Mouse (Mus musculus): ENCODE data around the gene Cep70. TPM values are rescaled to one million over a fixed set of nuclear protein-coding genes. Genes with fewer than 3 reads are reported as not detected.

Gene Cep70
- total RNA-seq (2022), result 10 to 100 TPM; 23.9 to 26.4 (median 25.6) TPM

DNA sequence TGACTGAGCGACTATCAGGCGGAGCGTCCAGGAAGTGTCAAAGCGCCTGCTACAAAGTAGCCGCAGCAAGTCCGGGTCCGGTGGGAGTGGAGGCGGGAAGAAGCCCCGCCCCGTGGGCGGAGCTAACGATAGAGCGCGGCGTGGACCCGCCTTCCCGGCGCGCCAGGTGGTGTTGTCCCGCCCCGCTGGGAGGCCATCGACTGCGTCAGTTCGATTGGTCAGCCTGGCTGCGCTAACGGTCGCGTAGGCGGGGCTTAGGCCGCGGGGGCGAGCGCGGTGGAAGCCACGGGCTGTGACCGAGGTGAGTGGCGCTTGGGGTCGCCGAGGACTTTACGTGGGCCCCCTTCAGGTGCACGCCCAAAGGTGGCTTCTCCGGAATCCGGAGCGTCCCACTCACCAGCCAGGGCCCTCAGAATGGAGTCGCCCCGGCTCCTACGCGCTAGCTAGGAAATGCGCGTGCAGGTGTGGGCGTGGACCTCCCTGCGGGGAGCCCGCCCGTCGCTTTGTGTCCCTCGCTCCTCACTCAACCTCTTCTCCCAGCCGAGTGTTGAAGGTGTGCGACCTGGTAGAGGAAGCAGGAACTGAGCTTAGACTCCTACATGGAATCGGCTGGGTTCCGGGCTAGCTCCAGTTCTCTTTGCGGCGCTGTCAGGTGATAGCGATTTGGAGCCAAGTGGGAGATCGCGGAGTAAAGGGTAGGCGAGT lies at the start of gene Cep70:
Cep70 (plus strand) TSS at position 178 of the 705 bp plus-strand sequence.
- DNase-seq (ENCODE audit: low spot score in 2 of 2), result peak; percentile 89 to 95

DNA sequence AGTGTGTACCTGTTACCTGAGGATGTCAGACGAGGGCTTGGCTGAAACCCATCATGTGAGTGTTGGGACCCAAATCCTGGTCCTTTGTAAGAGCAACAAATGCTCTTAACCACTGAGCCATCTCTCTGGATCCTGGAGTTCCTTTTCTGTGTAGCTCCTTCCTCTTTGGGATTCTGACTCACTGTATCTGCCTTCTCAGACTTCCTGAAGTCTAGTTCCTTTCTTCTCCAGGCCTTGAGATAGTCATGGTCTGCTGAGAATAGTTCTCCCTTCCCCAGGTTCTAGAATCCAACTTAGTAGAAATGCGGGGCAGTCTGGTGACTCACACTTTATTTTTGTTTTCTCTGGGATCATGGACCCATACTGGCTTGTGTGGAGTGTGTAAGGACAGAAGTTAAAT lies 30.5 kb upstream of the Cep70 start:
- no peak for DNase-seq (ENCODE audit: low spot score in 2 of 2)

- no peak for DNase-seq (ENCODE audit: low spot score in 2 of 2)
Measured at GRCm38 (mm10) chr9:99216182-99216581, 27.0 kb upstream of the Cep70 start.

DNA sequence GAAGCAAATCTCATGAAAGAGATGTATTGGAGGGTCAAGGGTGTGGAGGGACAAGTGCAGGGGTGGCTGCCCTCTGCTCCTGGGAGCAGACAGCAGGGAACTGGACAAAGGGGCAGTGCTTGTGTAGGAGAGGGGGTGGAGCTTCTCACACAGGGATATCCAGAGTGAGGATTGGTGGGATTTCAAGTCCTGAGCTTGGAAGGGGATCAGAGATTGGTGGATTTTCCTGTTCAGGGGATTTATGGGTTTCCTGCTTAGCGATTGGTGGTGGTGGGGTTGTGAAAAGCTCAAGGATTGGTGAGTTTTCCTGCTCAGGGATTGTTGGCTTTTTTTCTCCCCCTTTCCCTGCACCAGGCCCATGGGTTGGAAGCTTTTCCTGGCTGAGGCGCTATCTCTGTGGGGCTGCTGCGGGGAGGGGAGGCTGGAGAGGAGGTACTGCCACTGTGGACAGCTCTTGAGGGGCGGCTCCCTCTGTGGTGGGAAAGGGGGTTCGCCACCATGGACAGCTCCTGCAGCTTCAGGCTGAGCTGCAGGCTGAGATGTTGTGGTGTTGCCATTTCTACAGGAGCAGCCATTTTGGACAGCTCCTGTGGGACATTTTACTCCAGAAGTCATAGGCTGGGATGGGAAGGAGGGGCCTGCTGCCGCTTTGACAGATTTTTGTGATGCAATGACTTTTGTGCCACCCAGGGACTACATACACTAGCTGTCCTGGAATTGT lies 25.0 kb upstream of the Cep70 start:
- no peak for DNase-seq (ENCODE audit: low spot score in 2 of 2)

DNA sequence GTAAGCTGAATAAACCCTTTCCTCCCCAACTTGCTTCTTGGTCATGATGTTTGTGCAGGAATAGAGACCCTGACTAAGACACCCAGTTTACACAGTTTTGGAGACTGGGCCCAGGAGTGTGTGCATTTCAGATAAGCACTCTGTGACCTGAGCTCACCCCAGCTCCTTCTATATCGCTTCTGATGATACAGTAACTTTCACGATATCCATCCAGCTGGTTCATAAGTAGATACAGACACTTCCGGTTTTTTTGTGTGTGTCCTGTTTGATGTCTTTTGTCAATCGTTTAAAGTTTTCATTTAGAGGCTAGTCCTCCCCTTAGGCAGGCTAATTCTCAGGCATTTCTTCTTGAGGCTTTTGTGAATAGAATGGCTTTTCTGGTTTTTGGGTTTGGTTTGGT lies 21.5 kb upstream of the Cep70 start:
- no peak for DNase-seq (ENCODE audit: low spot score in 2 of 2)

DNA sequence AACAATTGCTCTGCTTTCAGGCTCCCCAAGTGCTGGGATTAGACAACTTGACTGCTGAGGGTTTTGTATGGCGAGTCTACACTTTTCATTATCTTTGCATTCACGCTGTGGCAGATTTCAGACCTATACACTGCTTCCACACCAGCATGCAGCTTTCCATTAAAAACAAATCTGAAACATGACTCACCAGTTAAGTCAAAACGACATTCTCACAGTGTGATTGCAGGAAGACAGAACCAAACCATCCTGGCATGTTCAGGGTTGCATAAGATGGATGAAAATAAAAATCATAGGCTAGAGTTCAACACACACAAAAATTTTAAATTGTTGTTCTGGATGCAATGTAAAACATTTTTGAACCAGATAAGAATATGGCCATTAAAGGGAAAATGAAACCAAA lies 18.6 kb upstream of the Cep70 start:
- DNase-seq (ENCODE audit: low spot score in 2 of 2), result no peak

- no peak for DNase-seq (ENCODE audit: low spot score in 2 of 2)
Measured at GRCm38 (mm10) chr9:99229450-99229849, 13.7 kb upstream of the Cep70 start.

DNA sequence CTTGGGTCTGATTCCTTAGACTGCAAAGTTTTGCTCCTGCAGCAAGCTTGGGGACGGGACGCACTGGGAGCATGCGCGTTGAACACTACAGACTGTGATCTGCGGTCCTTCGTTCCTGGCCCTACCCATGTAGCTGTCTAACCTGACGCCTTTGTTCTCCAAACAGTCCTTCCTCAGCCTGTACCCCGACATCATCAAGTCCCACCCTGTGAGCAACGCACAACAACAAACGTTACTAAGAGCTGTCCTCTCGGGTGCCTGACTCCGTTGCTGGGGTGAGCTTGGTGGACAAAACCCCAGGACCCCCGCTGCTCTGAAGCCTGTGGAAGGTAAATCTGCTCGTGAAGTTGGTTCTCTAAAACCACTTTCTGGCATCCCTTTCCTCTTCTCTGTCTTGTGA lies 6.0 kb upstream of the Cep70 start, which contains the start of gene Faiml:
Faiml (minus strand) TSS at position 101 of the 400 bp plus-strand sequence.
- no peak for DNase-seq (ENCODE audit: low spot score in 2 of 2)

DNA sequence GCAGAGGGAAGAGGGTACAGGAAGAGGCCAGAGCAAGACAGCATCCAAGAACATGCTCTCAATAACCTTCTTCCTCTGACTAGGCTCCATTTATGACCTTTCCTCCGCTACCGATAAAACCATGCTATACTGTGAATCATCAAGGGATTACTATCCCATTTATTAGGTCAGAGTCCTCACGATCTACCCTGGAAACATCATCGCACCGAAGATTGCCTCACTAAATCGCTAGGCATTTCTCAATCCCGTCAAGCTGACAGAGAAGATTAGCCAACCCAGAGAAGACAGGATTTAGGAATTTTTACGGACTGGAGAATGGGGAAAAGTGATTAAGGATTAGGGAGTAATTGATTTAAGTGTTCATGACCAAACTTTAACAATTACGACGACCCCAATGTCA lies 4.9 kb upstream of the Cep70 start:
- DNase-seq (ENCODE audit: low spot score in 2 of 2), result no peak

DNA sequence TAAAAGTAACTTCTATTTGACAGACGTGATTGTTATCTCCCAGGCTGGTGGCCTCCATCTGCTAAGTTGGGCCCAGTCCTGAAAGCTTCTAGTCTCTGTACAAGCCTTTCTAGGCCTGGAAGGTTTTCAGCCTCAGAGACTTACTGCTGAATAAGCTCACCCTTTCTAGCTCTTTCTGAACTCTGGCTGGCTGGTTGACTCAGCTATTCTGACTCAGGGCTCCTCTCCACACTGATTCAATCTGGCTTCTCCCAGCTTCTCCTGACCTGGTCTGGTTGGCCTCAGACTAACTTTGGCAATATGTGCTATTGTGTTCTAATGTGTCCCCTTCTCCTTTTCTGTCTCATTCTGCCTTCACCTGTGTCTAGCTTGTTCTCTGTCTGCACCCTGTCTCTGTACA lies 3.9 kb upstream of the Cep70 start:
- DNase-seq (ENCODE audit: low spot score in 2 of 2), result no peak

GRCm38 (mm10) chr9:99240571-99240970 lies 2.6 kb upstream of the Cep70 start:
- DNase-seq (ENCODE audit: low spot score in 2 of 2), result no peak

GRCm38 (mm10) chr9:99242035-99242434 lies 1.1 kb upstream of the Cep70 start:
- DNase-seq (ENCODE audit: low spot score in 2 of 2), result peak in 1 of 2 experiments; percentile 30

DNA sequence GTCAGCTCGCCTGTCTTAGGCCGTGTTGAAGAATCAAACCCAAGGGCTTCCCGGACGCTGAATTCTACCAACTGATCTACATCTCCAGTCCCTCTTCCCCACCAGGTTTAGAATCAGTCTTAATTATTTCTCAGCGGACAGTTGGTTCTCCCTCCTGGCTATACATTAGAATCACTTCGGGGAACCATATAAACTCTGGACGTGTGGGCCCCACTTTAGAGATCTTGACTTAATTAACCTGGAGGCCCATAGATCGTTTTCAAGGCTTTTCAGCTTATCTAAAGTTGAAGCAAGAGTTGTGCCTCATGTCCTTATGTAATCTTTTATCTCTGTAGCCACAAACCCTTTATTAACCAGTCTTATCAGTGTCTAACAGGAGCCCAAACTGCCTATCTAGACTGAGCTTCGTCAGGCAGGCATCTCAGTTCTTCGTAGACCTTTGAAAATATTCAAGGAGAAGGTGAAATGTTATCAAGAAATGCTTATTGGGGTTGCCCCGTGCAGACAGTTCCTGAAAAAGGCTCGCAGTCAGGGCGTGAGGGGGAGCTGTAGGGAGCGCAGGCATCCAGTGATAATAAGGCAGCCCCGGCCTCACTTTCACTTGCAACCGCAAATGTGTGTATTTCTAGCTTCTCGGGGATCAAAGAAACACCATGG lies 506 bp upstream of the Cep70 start:
- no peak for DNase-seq (ENCODE audit: low spot score in 2 of 2)

GRCm38 (mm10) chr9:99243895-99244293 lies 727 bp downstream of the Cep70 start:
- DNase-seq (ENCODE audit: low spot score in 2 of 2), result no peak

- DNase-seq (ENCODE audit: low spot score in 2 of 2), result no peak
Measured at GRCm38 (mm10) chr9:99248304-99248703, 5.1 kb downstream of the Cep70 start.

GRCm38 (mm10) chr9:99248906-99249305 lies 5.7 kb downstream of the Cep70 start:
- DNase-seq (ENCODE audit: low spot score in 2 of 2), result no peak

DNA sequence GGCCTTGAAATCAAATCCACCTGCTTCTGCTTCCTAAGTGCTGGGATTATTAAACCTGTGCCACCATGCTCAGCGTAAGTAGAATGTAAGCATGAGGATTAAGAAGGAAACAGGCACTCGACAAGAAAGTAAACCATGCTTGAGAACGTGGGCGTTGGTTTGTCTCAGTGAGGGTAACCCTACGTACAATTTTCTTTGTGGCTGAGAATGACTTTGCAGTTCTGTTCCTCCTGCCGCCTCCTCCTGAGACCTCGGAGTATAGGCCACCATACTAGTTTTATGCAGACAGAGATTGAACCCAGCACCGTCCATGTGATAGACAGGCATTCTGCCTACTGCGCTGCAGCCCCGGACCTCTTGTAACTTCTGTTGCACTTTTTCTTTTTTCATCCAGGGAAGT lies 10.7 kb downstream of the Cep70 start:
- no peak for DNase-seq (ENCODE audit: low spot score in 2 of 2)

DNA sequence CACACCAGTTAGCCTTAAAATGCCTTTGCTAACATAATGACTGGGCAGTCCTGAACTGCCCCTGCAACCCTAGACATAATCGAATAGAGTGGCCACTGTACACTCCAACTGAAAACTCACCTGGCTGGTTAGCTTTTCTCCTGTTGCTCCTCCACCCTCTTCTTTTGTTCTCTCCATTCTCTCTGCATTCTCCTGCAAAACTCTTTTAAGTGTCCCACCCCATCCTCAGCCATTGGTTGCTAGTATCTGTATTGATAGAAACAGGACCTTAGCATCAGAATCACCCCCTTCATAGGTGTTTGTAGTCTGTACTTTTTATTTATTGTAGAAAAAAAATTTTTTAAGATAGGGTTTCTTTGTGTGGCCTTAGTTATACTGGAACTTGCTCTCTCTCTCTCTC lies 13.0 kb downstream of the Cep70 start:
- DNase-seq (ENCODE audit: low spot score in 2 of 2), result no peak

- DNase-seq (ENCODE audit: low spot score in 2 of 2), result no peak
Measured at GRCm38 (mm10) chr9:99256821-99257220, 13.7 kb downstream of the Cep70 start.

DNA sequence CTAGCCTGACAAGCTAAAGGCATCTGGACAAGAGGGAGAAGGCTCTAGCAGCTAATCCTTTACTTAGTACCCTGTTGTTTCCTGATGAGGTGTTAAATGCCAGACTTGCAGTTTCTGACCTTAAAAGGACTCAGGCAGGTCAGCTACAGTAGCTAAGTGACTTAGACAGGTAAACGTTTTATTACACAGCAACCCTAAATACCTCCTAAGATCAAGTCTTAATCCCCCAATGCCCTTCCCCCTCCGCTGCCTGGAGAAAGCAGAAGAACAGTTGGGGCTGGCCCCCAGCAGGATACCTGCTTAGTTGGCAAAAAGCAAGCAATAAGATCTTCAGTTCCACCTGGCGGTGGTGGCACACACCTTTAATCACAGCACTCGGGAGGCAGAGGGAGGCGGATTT lies 15.7 kb downstream of the Cep70 start:
- DNase-seq (ENCODE audit: low spot score in 2 of 2), result no peak

- DNase-seq (ENCODE audit: low spot score in 2 of 2), result no peak
Measured at GRCm38 (mm10) chr9:99304296-99304695, 61.1 kb downstream of the Cep70 start.

DNA sequence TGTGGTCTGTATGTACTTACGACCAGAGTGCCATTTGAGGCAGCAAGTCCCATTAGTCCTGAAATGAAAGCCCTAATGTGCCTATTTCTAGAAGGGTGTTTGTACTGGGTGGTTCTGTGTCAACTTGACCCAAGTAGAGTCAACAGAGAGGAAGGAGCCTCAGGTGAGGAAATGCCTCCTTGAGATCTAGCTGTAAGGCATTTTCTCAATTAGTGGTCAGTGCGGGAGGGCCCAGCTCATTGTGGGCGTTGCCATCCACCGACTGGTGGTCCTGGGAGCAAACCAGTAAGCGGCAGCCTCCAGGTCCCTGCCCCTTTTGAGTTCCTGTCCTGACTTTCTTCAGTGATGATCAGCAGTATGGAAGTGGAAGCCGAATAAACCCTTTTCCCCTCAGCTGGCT lies 63.1 kb downstream of the Cep70 start:
- DNase-seq (ENCODE audit: low spot score in 2 of 2), result no peak

Data from left cerebral cortex, adult 8-10 months (tissue).